Mouse (Mus musculus): Measurements from ENCODE around the gene Kcnn3. TPM values are rescaled to one million over a fixed set of nuclear protein-coding genes. Genes with fewer than 3 reads are reported as not detected.

Kcnn3 gene
- polyA plus RNA-seq, 1 experiment from 2014 or later: 8.5 TPM

DNA sequence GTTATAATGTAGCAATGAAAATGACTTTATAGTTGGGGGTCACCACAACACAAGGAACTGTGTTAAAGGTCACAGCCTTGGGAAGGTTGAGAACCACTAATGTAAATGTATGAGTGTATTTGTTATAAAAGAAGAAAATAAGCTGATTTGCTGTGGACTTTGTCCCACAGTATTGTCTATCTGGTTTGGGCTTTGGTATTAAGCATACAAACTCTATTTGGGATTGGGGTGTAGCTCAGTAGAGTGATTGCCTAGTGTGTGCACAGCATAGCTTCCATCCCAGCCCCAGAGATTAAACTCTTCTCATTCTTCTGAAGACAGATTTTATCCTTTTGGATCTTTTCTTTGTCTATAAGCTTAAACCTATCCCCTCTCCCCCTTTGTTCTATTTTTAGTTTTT, 202.1 kb downstream of the Kcnn3 start:
- no peak overlapping the region for H3K9ac ChIP-seq (replicated peaks)
- no peaks in the 10 kb centered on the region for H3K36me3 ChIP-seq
- ATAC-seq (ENCODE audit: low FRiP score): no peak
- no peak overlapping the region for H3K4me2 ChIP-seq
- H3K27me3 ChIP-seq (replicated peaks): no peaks in the 10 kb centered on the region
- no peak overlapping the region for H3K27ac ChIP-seq (replicated peaks)
- no peaks in the 10 kb centered on the region for H3K9me3 ChIP-seq (replicated peaks)
- H3K4me1 ChIP-seq: peaks cover 15% of the 10 kb centered on the region
- H3K4me3 ChIP-seq (replicated peaks): no peak overlapping the region

DNA sequence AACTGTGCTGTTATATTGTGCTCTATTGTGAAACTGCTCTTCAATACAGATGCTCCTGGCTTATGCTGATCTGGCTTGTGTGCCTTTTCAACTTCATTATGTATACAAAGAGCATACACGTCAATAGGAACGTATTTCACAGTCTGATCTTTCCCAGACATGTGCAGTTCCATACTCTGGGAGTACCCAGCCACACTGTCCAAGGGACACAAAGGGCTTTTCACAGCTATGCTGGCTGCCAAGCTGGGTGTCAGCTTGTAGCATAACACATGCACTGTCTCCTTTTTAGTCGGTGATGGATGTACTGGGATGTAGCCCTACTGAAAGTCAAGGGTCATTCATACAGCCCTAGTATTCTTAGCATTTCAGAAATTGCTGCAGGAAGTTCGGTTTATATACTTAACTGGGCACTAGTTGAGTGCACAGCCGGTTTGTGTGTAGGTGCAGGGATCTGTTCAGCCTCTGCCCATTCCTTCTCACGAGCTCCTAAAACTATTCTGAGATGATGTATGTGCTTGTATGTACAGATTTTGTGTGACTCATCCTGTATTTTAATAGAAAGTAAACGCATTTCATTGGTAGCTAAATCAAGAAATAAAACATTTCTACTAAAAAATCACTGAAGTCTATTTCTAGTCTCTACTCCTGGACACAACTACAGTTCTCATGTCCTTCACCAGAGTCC, 203.6 kb downstream of the Kcnn3 start:
- H3K4me3 ChIP-seq (replicated peaks): no peak overlapping the region
- no peak overlapping the region for H3K9ac ChIP-seq (replicated peaks)
- no peaks in the 10 kb centered on the region for H3K9me3 ChIP-seq (replicated peaks)
- H3K4me2 ChIP-seq: no peak overlapping the region
- no peaks in the 10 kb centered on the region for H3K27me3 ChIP-seq (replicated peaks)
- ATAC-seq (ENCODE audit: low FRiP score): no peak
- 45% methylated on average over 7 of the region's 7 CpGs for WGBS
- H3K36me3 ChIP-seq: no peaks in the 10 kb centered on the region
- no peak overlapping the region for H3K27ac ChIP-seq (replicated peaks)
- H3K4me1 ChIP-seq: peaks cover 4% of the 10 kb centered on the region; the same call in 1 of the 2 replicates

Other genes starting within 250 kb of the Kcnn3 start
- gene Slc50a1, start 249.6 kb upstream of the Kcnn3 start, polyA plus RNA-seq (2015; fragmentation: Nextera tagmentation; extraction: Ambion mirVana): 40.9 and 49.3 TPM in 2 replicates
- 9.7 and 16.5 TPM in 2 replicates for gene Efna1, start 239.0 kb upstream of the Kcnn3 start, polyA plus RNA-seq (2015; fragmentation: Nextera tagmentation; extraction: Ambion mirVana)
- gene Efna3, start 197.2 kb upstream of the Kcnn3 start, polyA plus RNA-seq (2015; fragmentation: Nextera tagmentation; extraction: Ambion mirVana): 95.8 and 107 TPM in 2 replicates
- 3.0 and 5.9 TPM in 2 replicates for gene Efna4, start 182.1 kb upstream of the Kcnn3 start, polyA plus RNA-seq (2015; fragmentation: Nextera tagmentation; extraction: Ambion mirVana)
- 69.9 and 71.9 TPM in 2 replicates for gene Adam15, start 170.2 kb upstream of the Kcnn3 start, polyA plus RNA-seq (2015; fragmentation: Nextera tagmentation; extraction: Ambion mirVana)
- 0.18 and 0.26 TPM in 2 replicates for gene Dcst2, start 158.2 kb upstream of the Kcnn3 start, polyA plus RNA-seq (2015; fragmentation: Nextera tagmentation; extraction: Ambion mirVana)
- 0.86 and 1.2 TPM in 2 replicates for gene Dcst1, start 154.9 kb upstream of the Kcnn3 start, polyA plus RNA-seq (2015; fragmentation: Nextera tagmentation; extraction: Ambion mirVana)
- 0.73 and 1.5 TPM in 2 replicates for gene Zbtb7b, start 125.4 kb upstream of the Kcnn3 start, polyA plus RNA-seq (2015; fragmentation: Nextera tagmentation; extraction: Ambion mirVana)
- gene Lenep, start 117.4 kb upstream of the Kcnn3 start, polyA plus RNA-seq (2015; fragmentation: Nextera tagmentation; extraction: Ambion mirVana): 0.18 and 2.1 TPM in 2 replicates
- 32.7 and 33.1 TPM in 2 replicates for gene Flad1, start 108.3 kb upstream of the Kcnn3 start, polyA plus RNA-seq (2015; fragmentation: Nextera tagmentation; extraction: Ambion mirVana)
- 79.3 and 153 TPM in 2 replicates for gene Cks1b, start 101.8 kb upstream of the Kcnn3 start, polyA plus RNA-seq (2015; fragmentation: Nextera tagmentation; extraction: Ambion mirVana)
- 22.0 and 35.3 TPM in 2 replicates for gene Shc1, start 101.7 kb upstream of the Kcnn3 start, polyA plus RNA-seq (2015; fragmentation: Nextera tagmentation; extraction: Ambion mirVana)
- 38.8 and 41.1 TPM in 2 replicates for gene Pygo2, start 90.0 kb upstream of the Kcnn3 start, polyA plus RNA-seq (2015; fragmentation: Nextera tagmentation; extraction: Ambion mirVana)
- 16.1 and 23.2 TPM in 2 replicates for gene Pbxip1, start 83.5 kb upstream of the Kcnn3 start, polyA plus RNA-seq (2015; fragmentation: Nextera tagmentation; extraction: Ambion mirVana)
- 123 and 142 TPM in 2 replicates for gene Pmvk, start 65.6 kb upstream of the Kcnn3 start, polyA plus RNA-seq (2015; fragmentation: Nextera tagmentation; extraction: Ambion mirVana)
- 22.9 and 24.6 TPM in 2 replicates for gene Adar, start 194.9 kb downstream of the Kcnn3 start, polyA plus RNA-seq (2015; fragmentation: Nextera tagmentation; extraction: Ambion mirVana)
- 18.9 and 22.5 TPM in 2 replicates for gene Chrnb2, start 244.5 kb downstream of the Kcnn3 start, polyA plus RNA-seq (2015; fragmentation: Nextera tagmentation; extraction: Ambion mirVana)